Mouse (Mus musculus) hindbrain, embryonic 12.5 days (tissue): ENCODE data around the gene S100a3. TPM values are rescaled to one million over a fixed set of nuclear protein-coding genes. Genes with fewer than 3 reads are reported as not detected.
A peak's percentile ranks its signal among the peaks of the same experiment; 100 is the strongest.

ENCODE experiments used
- ATAC-seq: fragments of 200-750 bp; cut with Nextera tagmentation; 2 replicates; pipeline ENCODE4 v1.8.0; 2017; ENCODE audit warnings: moderate TSS enrichment; ENCODE audit not compliant: low FRiP score
- H3K27ac ChIP-seq: fragments of 300-500 bp; sonication (generic); 2 replicates; pipeline ENCODE4 v1.5.1; 2016; ENCODE audit warnings: mild to moderate bottlenecking
- H3K27me3 ChIP-seq: fragments of 300-500 bp; sonication (generic); 2 replicates; pipeline ENCODE4 v1.6.1; 2016; ENCODE audit warnings: mild to moderate bottlenecking
- H3K36me3 ChIP-seq: fragments of 300-500 bp; sonication (generic); 2 replicates; pipeline ENCODE4 v1.6.1; 2016; ENCODE audit warnings: mild to moderate bottlenecking
- H3K4me1 ChIP-seq: fragments of 300-500 bp; sonication (generic); 2 replicates; pipeline ENCODE4 v1.6.1; 2016
- H3K4me2 ChIP-seq: fragments of 300-500 bp; sonication (generic); replicated peaks from 2 replicates; pipeline ENCODE4 v1.6.1; 2016; ENCODE audit warnings: mild to moderate bottlenecking
- H3K4me3 ChIP-seq: fragments of 300-500 bp; sonication (generic); 2 replicates; pipeline ENCODE4 v1.5.1; 2016; ENCODE audit warnings: mild to moderate bottlenecking
- H3K9ac ChIP-seq: fragments of 300-500 bp; sonication (generic); 2 replicates; pipeline ENCODE4 v1.6.1; 2016; ENCODE audit warnings: mild to moderate bottlenecking, moderate library complexity
- H3K9me3 ChIP-seq: fragments of 300-500 bp; sonication (generic); replicated peaks from 2 replicates; pipeline ENCODE4 v1.6.1; 2016; ENCODE audit warnings: mild to moderate bottlenecking
- WGBS: fragments of 180-500 bp; shearing (Covaris S2); methylation state at CpG from one replicate; pipeline ENCODE4 v1.1.7; 2016; 5-methylcytosine and 5-hydroxymethylcytosine counted together
- polyA plus RNA-seq: library from polyadenylated mRNA; unstranded; fragments of >200 nt; fragmentation: Nextera tagmentation; extraction: Ambion mirVana; gene quantifications from 2 replicates; pipeline ENCODE4 v1.2.1, GENCODE M21; 2016

Gene S100a3
- 0.59 and 0.63 TPM in 2 replicates for polyA plus RNA-seq

DNA sequence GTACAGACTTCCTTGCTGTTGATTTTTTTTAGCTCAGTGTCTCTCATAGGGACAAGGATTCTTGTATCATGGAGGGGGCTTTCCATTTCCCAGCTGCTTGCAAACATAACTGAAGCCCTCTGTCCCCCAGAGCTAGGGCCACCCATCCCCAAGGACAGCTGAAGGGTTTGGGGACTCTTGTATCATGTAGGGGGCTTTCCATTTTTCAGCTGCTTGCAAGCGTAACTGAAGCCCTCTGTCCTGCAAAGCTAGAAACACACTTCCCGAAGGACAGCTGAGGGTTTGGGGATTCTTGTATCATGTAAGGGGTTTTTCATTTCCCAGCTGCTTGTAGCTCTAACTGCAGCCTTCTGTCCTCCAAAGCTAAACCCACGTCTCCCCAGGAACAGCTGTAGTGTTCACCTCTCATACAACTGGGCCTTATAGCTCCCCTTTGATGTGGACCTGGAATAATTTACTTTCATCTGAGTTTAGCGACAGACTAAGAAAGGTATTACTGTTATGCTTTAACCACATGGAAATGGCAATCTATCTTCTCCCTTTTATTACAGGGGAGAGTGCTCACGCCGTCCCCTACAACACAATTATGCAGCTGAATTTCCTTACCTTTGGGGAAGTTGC lies at the start of gene S100a3:
Gene S100a3, plus strand, starts transcription at position 571 of the 621 bp plus-strand sequence.
- no peaks in the 10 kb centered on the region for H3K9me3 ChIP-seq
- no peak within 1 kb of the TSS for H3K4me2 ChIP-seq
- no peak within 1 kb of the TSS for H3K27ac ChIP-seq
- WGBS, result 78% methylated on average over 6 of the region's 6 CpGs
- no peak within 1 kb of the TSS for H3K4me3 ChIP-seq
- H3K27me3 ChIP-seq, result no peaks in the 10 kb centered on the region
- no peaks in the 10 kb centered on the region for H3K4me1 ChIP-seq
- H3K9ac ChIP-seq, result no peak within 1 kb of the TSS
- H3K36me3 ChIP-seq, result no peaks in the 10 kb centered on the region
- ATAC-seq, result no peak

- no peak overlapping the region for H3K9ac ChIP-seq
- H3K27ac ChIP-seq, result no peak overlapping the region
- ATAC-seq, result no peak
- 0 out of 2 replicates have a peak, but pooled peaks cover 2% of the 10 kb centered on the region for H3K36me3 ChIP-seq
- peaks cover 41% of the 10 kb centered on the region for H3K27me3 ChIP-seq
- H3K4me1 ChIP-seq, result peaks cover 24% of the 10 kb centered on the region
- no peak overlapping the region for H3K4me3 ChIP-seq
- H3K4me2 ChIP-seq, result no peak overlapping the region
- WGBS, result 85% methylated on average over 5 of the region's 5 CpGs
- no peaks in the 10 kb centered on the region for H3K9me3 ChIP-seq
Measured at GRCm38 (mm10) chr3:90512276-90512675, 48.1 kb upstream of the S100a3 start.

DNA sequence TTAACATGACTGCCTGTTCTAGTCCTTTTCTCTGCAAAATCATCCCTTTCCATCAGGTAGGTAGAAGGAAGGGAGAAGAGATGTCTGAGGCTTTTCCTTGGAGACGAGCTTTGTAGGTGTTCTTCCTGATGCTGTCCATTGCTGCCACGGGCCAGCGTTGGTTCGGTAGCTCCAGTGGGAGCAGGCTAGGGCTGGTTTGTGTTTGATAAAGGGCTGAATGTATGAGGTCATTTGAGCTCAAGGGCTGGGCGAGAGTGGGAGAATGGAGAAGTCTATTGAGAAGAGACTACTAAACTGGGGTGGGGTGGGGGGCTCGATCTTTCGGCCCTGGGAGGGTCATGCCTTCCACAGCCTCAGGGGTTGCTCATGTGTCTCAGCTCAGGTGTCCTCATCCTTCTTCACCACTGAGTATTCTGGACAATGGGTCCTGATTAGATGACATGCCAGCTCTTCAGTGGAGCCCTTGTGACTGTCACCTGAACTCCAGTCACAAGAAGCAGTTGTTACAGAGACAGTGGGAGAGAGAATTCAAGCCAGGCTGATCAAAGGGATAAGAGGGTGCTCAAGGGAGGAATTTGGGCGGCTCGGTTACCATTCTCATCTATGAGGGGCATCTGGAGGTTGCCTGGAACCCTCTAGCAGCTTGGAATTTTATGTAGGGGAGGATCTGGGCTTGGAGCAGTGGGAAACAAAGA lies 47.3 kb upstream of the S100a3 start:
- Histone ChIP-seq H3K27ac (no peak overlapping the region), H3K4me3 (no peak overlapping the region), H3K9ac (no peak overlapping the region), H3K4me1 (peaks cover 16% of the 10 kb centered on the region), H3K9me3 (no peaks in the 10 kb centered on the region), H3K27me3 (peaks cover 41% of the 10 kb centered on the region), H3K36me3 (no peaks in the 10 kb centered on the region), H3K4me2 (no peak overlapping the region; the same call in 1 of the 2 replicates)
- no peak for ATAC-seq
- WGBS, result 75% methylated on average over 9 of the region's 9 CpGs

- H3K27me3 ChIP-seq, result peaks cover 41% of the 10 kb centered on the region
- no peak within 1 kb of the TSS for H3K27ac ChIP-seq
- peak within 1 kb of the TSS; percentile 46 for H3K9ac ChIP-seq
- H3K9me3 ChIP-seq, result no peaks in the 10 kb centered on the region
- peak within 1 kb of the TSS; percentile 29 for H3K4me3 ChIP-seq
- H3K4me2 ChIP-seq, result peak within 1 kb of the TSS; percentile 64
- WGBS, result 4% methylated on average over 25 of the region's 25 CpGs
- peak; percentile 26; the same call in 1 of the 2 replicates for ATAC-seq
- peaks cover 14% of the 10 kb centered on the region; the same call in 1 of the 2 replicates for H3K4me1 ChIP-seq
- no peaks in the 10 kb centered on the region for H3K36me3 ChIP-seq
Measured at GRCm38 (mm10) chr3:90513796-90514590, 46.4 kb upstream of the S100a3 start, which contains the start of the genes S100a1 and S100a13. S100a1 (minus strand) TSS chr3:90514392. S100a13 (plus strand) TSS chr3:90514435.

- Histone ChIP-seq H3K4me1 (peaks cover 14% of the 10 kb centered on the region; the same call in 1 of the 2 replicates), H3K9ac (peak overlapping the region; percentile 10; the same call in 1 of the 2 replicates), H3K4me3 (peak overlapping the region; percentile 29), H3K27me3 (peaks cover 41% of the 10 kb centered on the region), H3K9me3 (no peaks in the 10 kb centered on the region), H3K27ac (no peak overlapping the region), H3K4me2 (peak overlapping the region; percentile 64), H3K36me3 (no peaks in the 10 kb centered on the region)
- 1% methylated on average over 10 of the region's 10 CpGs for WGBS
- peak; percentile 52; the same call in 1 of the 2 replicates for ATAC-seq
Measured at GRCm38 (mm10) chr3:90514691-90515090, 45.7 kb upstream of the S100a3 start.

DNA sequence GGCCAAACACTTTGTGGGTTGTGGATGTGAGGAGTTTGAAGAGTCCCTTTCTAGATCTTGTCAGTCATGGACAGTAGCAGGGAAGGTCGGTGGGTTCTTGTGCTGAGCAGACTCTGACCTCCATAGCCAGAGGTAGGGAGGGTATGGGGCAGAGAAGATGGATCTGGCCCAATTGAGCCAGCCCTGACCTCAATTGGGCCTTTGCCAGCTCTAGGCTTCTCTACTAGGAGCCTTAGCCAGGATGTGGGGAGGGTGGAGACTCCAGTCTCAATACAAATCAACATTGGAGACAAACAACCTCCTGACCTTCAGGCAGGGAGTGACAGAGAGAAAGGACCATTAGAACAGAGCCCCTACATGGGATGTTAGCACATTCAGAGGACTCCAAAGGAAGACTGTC lies 45.1 kb upstream of the S100a3 start:
- 33% methylated on average over 1 of the region's 1 CpGs for WGBS
- Histone ChIP-seq H3K9ac (peak overlapping the region; percentile 10; the same call in 1 of the 2 replicates), H3K36me3 (no peaks in the 10 kb centered on the region), H3K4me2 (peak overlapping the region; percentile 64), H3K4me1 (peaks cover 14% of the 10 kb centered on the region; the same call in 1 of the 2 replicates), H3K4me3 (peak overlapping the region; percentile 29), H3K27me3 (peaks cover 41% of the 10 kb centered on the region), H3K27ac (no peak overlapping the region), H3K9me3 (no peaks in the 10 kb centered on the region)
- no peak for ATAC-seq

DNA sequence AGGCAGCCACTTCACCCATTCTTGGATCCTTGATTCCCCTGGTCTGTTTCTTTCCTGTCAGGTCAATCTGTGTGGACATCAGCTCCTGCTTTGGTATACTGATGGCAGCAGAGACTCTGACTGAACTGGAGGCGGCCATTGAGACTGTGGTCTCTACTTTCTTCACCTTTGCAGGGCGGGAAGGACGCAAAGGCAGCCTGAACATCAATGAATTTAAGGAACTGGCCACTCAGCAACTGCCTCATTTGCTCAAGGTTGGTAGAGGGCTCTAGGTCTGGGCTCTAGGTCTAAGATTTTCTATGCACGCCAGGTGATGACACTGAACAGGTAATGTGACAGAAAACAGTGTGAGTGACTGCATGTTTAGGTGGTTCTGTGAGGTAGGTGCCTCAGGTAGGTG lies 44.6 kb upstream of the S100a3 start:
- Histone ChIP-seq H3K4me2 (no peak overlapping the region), H3K27me3 (peaks cover 41% of the 10 kb centered on the region), H3K4me3 (no peak overlapping the region), H3K4me1 (peaks cover 14% of the 10 kb centered on the region; the same call in 1 of the 2 replicates), H3K9ac (no peak overlapping the region), H3K36me3 (no peaks in the 10 kb centered on the region), H3K9me3 (no peaks in the 10 kb centered on the region), H3K27ac (no peak overlapping the region)
- WGBS, result 86% methylated on average over 4 of the region's 4 CpGs
- ATAC-seq, result no peak

DNA sequence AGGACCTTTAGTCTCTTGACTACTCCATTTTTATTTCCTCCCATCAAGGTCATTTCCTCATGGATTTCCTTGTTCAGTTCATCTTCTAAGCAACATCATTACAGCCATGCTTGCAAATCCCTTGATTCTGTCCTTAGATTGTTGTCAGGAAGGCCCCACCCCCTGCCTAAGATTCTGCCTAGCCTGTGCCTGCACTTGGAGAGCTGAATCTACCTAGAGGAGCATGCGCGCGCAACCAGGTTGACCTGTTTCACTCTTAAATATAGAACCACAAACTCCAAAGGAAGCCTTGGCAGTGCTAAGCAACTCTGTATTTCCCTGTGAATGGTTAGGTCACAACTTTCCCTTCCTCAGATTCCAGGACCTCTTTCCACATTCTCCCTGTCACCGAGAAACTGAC lies 42.7 kb upstream of the S100a3 start:
- no peak for ATAC-seq
- H3K27me3 ChIP-seq, result peaks cover 33% of the 10 kb centered on the region
- peaks cover 14% of the 10 kb centered on the region; the same call in 1 of the 2 replicates for H3K4me1 ChIP-seq
- H3K27ac ChIP-seq, result no peak overlapping the region
- no peak overlapping the region for H3K4me2 ChIP-seq
- no peak overlapping the region for H3K4me3 ChIP-seq
- H3K9ac ChIP-seq, result no peak overlapping the region
- WGBS, result 87% methylated on average over 4 of the region's 4 CpGs
- no peaks in the 10 kb centered on the region for H3K9me3 ChIP-seq
- no peaks in the 10 kb centered on the region for H3K36me3 ChIP-seq

- 59% methylated on average over 4 of the region's 4 CpGs for WGBS
Measured at GRCm38 (mm10) chr3:90525421-90525820, 35.0 kb upstream of the S100a3 start.

DNA sequence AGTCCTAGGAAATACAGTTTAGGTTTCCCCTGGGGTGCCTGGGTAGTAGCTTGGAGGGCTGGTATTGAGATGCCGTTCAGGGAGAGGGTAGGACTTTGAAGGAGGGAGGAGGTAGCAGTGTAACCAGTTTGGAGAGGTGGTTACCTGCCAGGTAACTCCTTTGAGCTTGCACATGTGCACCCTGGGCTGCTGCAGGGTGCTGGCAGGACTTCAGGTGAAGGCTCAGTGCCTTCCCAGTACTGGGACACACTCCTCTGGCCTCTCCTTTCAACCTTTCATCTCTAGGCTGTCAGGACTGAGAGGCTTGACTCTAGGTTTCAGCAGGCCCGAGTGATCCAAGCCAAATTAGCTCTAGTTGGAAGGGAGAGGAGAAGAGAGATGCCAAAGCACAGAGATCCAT lies 34.3 kb upstream of the S100a3 start:
- Histone ChIP-seq H3K27ac (no peak overlapping the region), H3K9ac (no peak overlapping the region), H3K9me3 (no peaks in the 10 kb centered on the region), H3K4me2 (no peak overlapping the region), H3K27me3 (0 out of 2 replicates have a peak, but pooled peaks cover 4% of the 10 kb centered on the region), H3K36me3 (no peaks in the 10 kb centered on the region), H3K4me3 (no peak overlapping the region), H3K4me1 (no peaks in the 10 kb centered on the region)
- ATAC-seq, result no peak
- WGBS, result 79% methylated on average over 2 of the region's 2 CpGs

More at GRCm38 (mm10) chr3:90525421-90525820, 35.0 kb upstream of the S100a3 start:
- Histone ChIP-seq H3K27ac (no peak overlapping the region), H3K4me2 (no peak overlapping the region), H3K36me3 (no peaks in the 10 kb centered on the region), H3K4me3 (no peak overlapping the region), H3K9me3 (no peaks in the 10 kb centered on the region), H3K9ac (no peak overlapping the region), H3K4me1 (no peaks in the 10 kb centered on the region), H3K27me3 (0 out of 2 replicates have a peak, but pooled peaks cover 4% of the 10 kb centered on the region)
- ATAC-seq, result no peak

DNA sequence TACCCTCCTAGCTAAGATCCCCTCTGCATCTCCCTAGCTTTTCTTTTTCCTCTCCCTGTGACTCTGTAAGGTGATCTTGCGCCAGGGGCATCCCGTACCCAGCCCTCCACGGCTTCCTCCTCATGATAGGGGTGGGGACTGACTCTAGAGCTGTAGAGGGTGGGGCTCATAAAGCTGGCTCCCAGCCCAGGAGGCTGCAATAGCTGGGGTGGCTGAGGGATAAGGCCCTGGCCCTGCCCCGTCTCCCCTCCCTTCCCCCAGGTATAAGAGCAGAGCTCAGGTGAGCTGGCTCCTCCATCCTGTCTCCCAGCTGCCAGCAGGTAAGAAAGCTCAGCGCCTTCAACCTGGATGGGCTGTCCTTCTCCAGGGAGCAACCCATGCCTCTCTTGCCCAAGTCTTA lies 33.8 kb upstream of the S100a3 start, which contains the start of gene S100a14:
Gene S100a14, plus strand, starts transcription at position 277 of the 400 bp plus-strand sequence.
- Histone ChIP-seq H3K27me3 (0 out of 2 replicates have a peak, but pooled peaks cover 4% of the 10 kb centered on the region), H3K9ac (no peak within 1 kb of the TSS), H3K4me2 (no peak within 1 kb of the TSS), H3K4me3 (no peak within 1 kb of the TSS), H3K9me3 (no peaks in the 10 kb centered on the region), H3K4me1 (no peaks in the 10 kb centered on the region), H3K36me3 (no peaks in the 10 kb centered on the region), H3K27ac (no peak within 1 kb of the TSS)
- ATAC-seq, result no peak
- 72% methylated on average over 5 of the region's 5 CpGs for WGBS
